Mouse (Mus musculus) embryonic facial prominence, embryonic 10.5 days (tissue): ENCODE measurements around the gene Nbeal1. TPM values are rescaled to one million over a fixed set of nuclear protein-coding genes. Genes with fewer than 3 reads are reported as not detected.

ENCODE experiments used
- DNase-seq: peaks from one replicate; pipeline ENCODE4 v3.0.0-alpha.2; 2017; ENCODE audit warnings: low spot score
- H3K27ac ChIP-seq: fragments of 300-500 bp; sonication (generic); replicated peaks from 2 replicates; pipeline ENCODE4 v1.5.1; 2016; ENCODE audit warnings: mild to moderate bottlenecking
- H3K27me3 ChIP-seq: fragments of 300-500 bp; sonication (generic); replicated peaks from 2 replicates; pipeline ENCODE4 v1.6.1; 2016; ENCODE audit warnings: low read depth, mild to moderate bottlenecking; ENCODE audit not compliant: poor library complexity, severe bottlenecking
- H3K36me3 ChIP-seq: fragments of 300-500 bp; sonication (generic); replicated peaks from 2 replicates; pipeline ENCODE4 v1.6.1; 2016; ENCODE audit warnings: mild to moderate bottlenecking, moderate library complexity
- H3K4me1 ChIP-seq: fragments of 300-500 bp; sonication (generic); 2 replicates; pipeline ENCODE4 v1.6.1; 2016
- H3K4me3 ChIP-seq: fragments of 300-500 bp; sonication (generic); 2 replicates; pipeline ENCODE4 v1.5.1; 2016; ENCODE audit warnings: mild to moderate bottlenecking, moderate library complexity
- H3K9me3 ChIP-seq: fragments of 300-500 bp; sonication (generic); 2 replicates; pipeline ENCODE4 v1.6.1; 2016; ENCODE audit warnings: mild to moderate bottlenecking
- WGBS: fragments of 180-500 bp; shearing (Covaris S2); methylation state at CpG from one replicate; pipeline ENCODE4 v1.1.7; 2016; 5-methylcytosine and 5-hydroxymethylcytosine counted together
- polyA plus RNA-seq: library from polyadenylated mRNA; unstranded; fragments of >200 nt; fragmentation: Nextera tagmentation; extraction: Ambion mirVana; gene quantifications from 2 replicates; pipeline ENCODE4 v1.2.1, GENCODE M21; 2016

The Nbeal1 gene
- polyA plus RNA-seq, 1 experiment from 2014 or later, result 9.5 TPM

GRCm38 (mm10) chr1:60196813-60197212 is 16.4 kb downstream of the Nbeal1 start:
- DNase-seq, result peak; percentile 11
- no peaks in the 10 kb centered on the region for H3K4me1 ChIP-seq
- 66% methylated on average over 3 of the region's 3 CpGs for WGBS
- no peak overlapping the region for H3K4me3 ChIP-seq
- no peaks in the 10 kb centered on the region for H3K9me3 ChIP-seq
- H3K27me3 ChIP-seq, result no peaks in the 10 kb centered on the region
- no peak overlapping the region for H3K27ac ChIP-seq
- H3K36me3 ChIP-seq, result peaks cover 35% of the 10 kb centered on the region

GRCm38 (mm10) chr1:60199006-60199405 is 18.6 kb downstream of the Nbeal1 start:
- Histone ChIP-seq H3K9me3 (0 out of 2 replicates have a peak, but pooled peaks cover 3% of the 10 kb centered on the region), H3K27ac (no peak overlapping the region), H3K27me3 (no peaks in the 10 kb centered on the region), H3K36me3 (peaks cover 56% of the 10 kb centered on the region), H3K4me1 (no peaks in the 10 kb centered on the region), H3K4me3 (no peak overlapping the region)
- no peak for DNase-seq
- 86% methylated on average over 4 of the region's 4 CpGs for WGBS

- no peaks in the 10 kb centered on the region for H3K4me1 ChIP-seq
- 94% methylated on average over 4 of the region's 4 CpGs for WGBS
These were observed 55.9 kb downstream of the Nbeal1 start for GRCm38 (mm10) chr1:60236261-60236660.

GRCm38 (mm10) chr1:60240430-60240829 is 60.0 kb downstream of the Nbeal1 start:
- H3K27me3 ChIP-seq, result no peaks in the 10 kb centered on the region
- peaks cover 59% of the 10 kb centered on the region for H3K36me3 ChIP-seq
- H3K4me1 ChIP-seq, result no peaks in the 10 kb centered on the region
- H3K27ac ChIP-seq, result no peak overlapping the region
- no peak for DNase-seq
- H3K4me3 ChIP-seq, result no peak overlapping the region
- no peaks in the 10 kb centered on the region for H3K9me3 ChIP-seq

More at GRCm38 (mm10) chr1:60236261-60236660, 55.9 kb downstream of the Nbeal1 start:
- Histone ChIP-seq H3K27ac (no peak overlapping the region), H3K27me3 (no peaks in the 10 kb centered on the region), H3K4me3 (no peak overlapping the region), H3K36me3 (peaks cover 66% of the 10 kb centered on the region), H3K9me3 (no peaks in the 10 kb centered on the region)
- no peak for DNase-seq

- no peak for DNase-seq
- 91% methylated on average over 3 of the region's 3 CpGs for WGBS
- Histone ChIP-seq H3K4me1 (no peaks in the 10 kb centered on the region), H3K36me3 (peaks cover 58% of the 10 kb centered on the region), H3K9me3 (no peaks in the 10 kb centered on the region), H3K4me3 (no peak overlapping the region), H3K27ac (no peak overlapping the region), H3K27me3 (no peaks in the 10 kb centered on the region)
These were observed 87.7 kb downstream of the Nbeal1 start for GRCm38 (mm10) chr1:60268113-60268512.

- H3K36me3 ChIP-seq, result peaks cover 48% of the 10 kb centered on the region
- no peaks in the 10 kb centered on the region for H3K9me3 ChIP-seq
- H3K4me3 ChIP-seq, result no peak overlapping the region
- H3K27ac ChIP-seq, result no peak overlapping the region
- DNase-seq, result no peak
- H3K27me3 ChIP-seq, result no peaks in the 10 kb centered on the region
- no peaks in the 10 kb centered on the region for H3K4me1 ChIP-seq
These were observed 88.9 kb downstream of the Nbeal1 start for GRCm38 (mm10) chr1:60269314-60269713.

GRCm38 (mm10) chr1:60272471-60272870 is 92.1 kb downstream of the Nbeal1 start:
- Histone ChIP-seq H3K4me3 (no peak overlapping the region), H3K9me3 (no peaks in the 10 kb centered on the region), H3K4me1 (no peaks in the 10 kb centered on the region), H3K36me3 (peaks cover 43% of the 10 kb centered on the region), H3K27ac (no peak overlapping the region), H3K27me3 (no peaks in the 10 kb centered on the region)
- 77% methylated on average over 2 of the region's 2 CpGs for WGBS
- DNase-seq, result no peak

GRCm38 (mm10) chr1:60293921-60294320 is 113.5 kb downstream of the Nbeal1 start:
- Histone ChIP-seq H3K9me3 (no peaks in the 10 kb centered on the region), H3K4me3 (no peak overlapping the region), H3K27me3 (no peaks in the 10 kb centered on the region), H3K4me1 (no peaks in the 10 kb centered on the region), H3K36me3 (peaks cover 73% of the 10 kb centered on the region), H3K27ac (no peak overlapping the region)
- WGBS, result 79% methylated on average over 1 of the region's 1 CpGs
- no peak for DNase-seq

GRCm38 (mm10) chr1:60342808-60343629 is 162.6 kb downstream of the Nbeal1 start, which contains the start of gene Cyp20a1:
TSS of gene Cyp20a1 (plus strand) at chr1:60343323.
- 2% methylated on average over 60 of the region's 60 CpGs for WGBS
- Histone ChIP-seq H3K27me3 (no peaks in the 10 kb centered on the region), H3K9me3 (peaks cover 6% of the 10 kb centered on the region; the same call in 1 of the 2 replicates), H3K4me3 (peak within 1 kb of the TSS; percentile 72), H3K27ac (peak within 1 kb of the TSS; percentile 92), H3K4me1 (peaks cover 19% of the 10 kb centered on the region), H3K36me3 (peaks cover 12% of the 10 kb centered on the region)
- DNase-seq, result peak; percentile 92

GRCm38 (mm10) chr1:60343630-60344455 is 163.4 kb downstream of the Nbeal1 start:
- Histone ChIP-seq H3K27me3 (no peaks in the 10 kb centered on the region), H3K36me3 (peaks cover 8% of the 10 kb centered on the region), H3K4me1 (peaks cover 19% of the 10 kb centered on the region), H3K9me3 (peaks cover 6% of the 10 kb centered on the region; the same call in 1 of the 2 replicates), H3K27ac (peak overlapping the region; percentile 92), H3K4me3 (peak overlapping the region; percentile 72)
- DNase-seq, result no peak
- 15% methylated on average over 14 of the region's 14 CpGs for WGBS

- 94% methylated on average over 6 of the region's 6 CpGs for WGBS
- H3K27ac ChIP-seq, result no peak overlapping the region
- DNase-seq, result no peak
- peak overlapping the region; percentile 72; the same call in 1 of the 2 replicates for H3K4me3 ChIP-seq
- H3K27me3 ChIP-seq, result no peaks in the 10 kb centered on the region
- peaks cover 10% of the 10 kb centered on the region for H3K36me3 ChIP-seq
- peaks cover 12% of the 10 kb centered on the region for H3K9me3 ChIP-seq
- H3K4me1 ChIP-seq, result peaks cover 19% of the 10 kb centered on the region
These were observed 164.3 kb downstream of the Nbeal1 start for GRCm38 (mm10) chr1:60344670-60345069.

- peaks cover 21% of the 10 kb centered on the region for H3K9me3 ChIP-seq
- peaks cover 19% of the 10 kb centered on the region for H3K4me1 ChIP-seq
- no peaks in the 10 kb centered on the region for H3K27me3 ChIP-seq
- WGBS, result 81% methylated on average over 2 of the region's 2 CpGs
- DNase-seq, result no peak
- H3K4me3 ChIP-seq, result no peak overlapping the region
- H3K27ac ChIP-seq, result no peak overlapping the region
- peaks cover 18% of the 10 kb centered on the region for H3K36me3 ChIP-seq
These were observed 165.3 kb downstream of the Nbeal1 start for GRCm38 (mm10) chr1:60345712-60346111.
